Mouse (Mus musculus) kidney, postnatal 14 days (tissue): ENCODE results near the gene Olfr970.
"Not testable (repeated sequence)": the region's sequence is repeated elsewhere in the genome, so short reads cannot be mapped to it uniquely, and the experiment has no call there.

Experiments
- DNase-seq: peaks from one replicate; pipeline ENCODE4 v3.0.0; 2022; ENCODE audit warnings: mixed read lengths

The Olfr970 gene

GRCm38 (mm10) chr9:39808560-39808959 lies at the start of gene Olfr970:
Gene Olfr970, plus strand, starts transcription at chr9:39808860.
- DNase-seq, result no peak

GRCm38 (mm10) chr9:39783153-39783552 lies 25.5 kb upstream of the Olfr970 start, which contains the start of gene Olfr968:
Gene Olfr968, minus strand, starts transcription at chr9:39783253.
- no peak for DNase-seq

GRCm38 (mm10) chr9:39790558-39790957 lies 18.1 kb upstream of the Olfr970 start, which contains the start of gene Olfr969:
Gene Olfr969, plus strand, starts transcription at chr9:39790945.
- no peak for DNase-seq

- not testable (repeated sequence) for DNase-seq
Observed at GRCm38 (mm10) chr9:39836576-39836975, 27.9 kb downstream of the Olfr970 start, which contains the start of gene Olfr971. Gene Olfr971, plus strand, starts transcription at chr9:39836876.

- no peak for DNase-seq
Observed at GRCm38 (mm10) chr9:39866122-39866521, 57.5 kb downstream of the Olfr970 start, which contains the start of gene Olfr972. Gene Olfr972, plus strand, starts transcription at chr9:39866422.
